Comparison of ENCODE assay signal across 15 mouse cellular contexts in the genomic region with DNA sequence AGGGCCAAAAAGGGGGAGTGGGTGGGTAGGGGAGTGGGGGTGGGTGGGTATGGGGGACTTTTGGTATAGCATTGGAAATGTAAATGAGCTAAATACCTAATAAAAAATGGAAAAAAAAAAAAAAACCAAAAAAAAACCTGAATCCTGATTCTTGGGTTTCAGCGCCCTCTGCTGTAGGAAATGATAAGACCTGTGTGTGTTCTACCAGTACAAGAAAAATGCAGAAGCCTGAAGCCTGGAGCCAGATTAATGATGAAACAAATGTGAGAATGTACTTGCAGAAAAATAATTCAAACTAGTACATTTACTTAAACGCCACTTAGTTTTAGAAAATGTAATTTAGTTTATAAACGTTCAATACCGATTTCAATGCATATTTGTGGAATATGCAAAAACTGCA. TPM values are rescaled to one million over a fixed set of nuclear protein-coding genes. Genes with fewer than 3 reads are reported as not detected.
DNase-seq lines count a peak whose midpoint lies in the region; ATAC-seq and TF ChIP-seq lines count a peak whose summit lies in the region.
"Not testable (repeated sequence)": the region's sequence is repeated elsewhere in the genome, so short reads cannot be mapped to it uniquely, and the experiment has no call there.
"Had no signal": no experiment of that assay in that cellular context is flagged by ENCODE, and none has a peak within 500 bp of the region (broad histone marks: within the 10 kb centered on the region; RNA-seq: fewer than 3 reads in every experiment).

No protein-coding gene starts in this region.

- 31% methylated on average over 4 of the region's 4 CpGs for WGBS in forebrain, postnatal 0 days
- 31% methylated on average over 4 of the region's 4 CpGs for WGBS in kidney, adult 2 months

- H3K9me3 ChIP-seq in forebrain, postnatal 0 days (ENCODE audit: low read length): not testable (repeated sequence)

- not testable (repeated sequence) for H3K27ac ChIP-seq in forebrain, postnatal 0 days (ENCODE audit: low read depth, low read length); kidney, adult 2 months (ENCODE audit: insufficient read depth, low read depth, low read length)

- DNase-seq in A20 (ENCODE audit: low read depth, low spot score) (peak; percentile 46), WW6 (ENCODE audit: low read depth, low spot score) (peak; percentile 3)
- DNase-seq in cerebellum, postnatal 10 days: peak; percentile 60 to 74
- DNase-seq in forebrain, postnatal 0 days: peak; percentile 73
- DNase-seq in kidney, adult 2 months: peak; percentile 39
- DNase-seq in left cerebral cortex, adult 18-20 months (ENCODE audit: low spot score in 2 of 2): peak; percentile 22 to 55
- DNase-seq in lung, postnatal 14 days: peak; percentile 2
- peak; percentile 52 to 59 for DNase-seq in right cerebral cortex, adult 2 months (ENCODE audit: low spot score in 2 of 2)

- ATAC-seq in forebrain, postnatal 0 days: peak; percentile 47; the same call in 1 of the 2 replicates

- not testable (repeated sequence) for H3K4me1 ChIP-seq in forebrain, postnatal 0 days (ENCODE audit: insufficient read depth); kidney, adult 2 months (ENCODE audit: control insufficient read depth, insufficient read depth, low read length)

- not testable (repeated sequence) for H3K4me2 ChIP-seq in forebrain, postnatal 0 days (ENCODE audit: low read depth)

- peak; percentile 58 for TF ChIP-seq CTCF in forebrain, postnatal 0 days (IDR thresholded peaks at IDR 0.05; ENCODE audit: low read depth)
- peak; percentile 20; the same call in 1 of the 2 replicates for TF ChIP-seq CTCF in kidney, adult 2 months (conservative IDR thresholded peaks at IDR 0.05; ENCODE audit: insufficient read depth, insufficient read length, low read depth, low read length)

- not testable (repeated sequence) for TF ChIP-seq POLR2A in kidney, adult 2 months (IDR thresholded peaks at IDR 0.05; ENCODE audit: low read depth, low read length)

- H3K27me3 ChIP-seq in forebrain, postnatal 0 days (ENCODE audit: insufficient read depth, low read length); kidney, adult 2 months (replicated peaks; ENCODE audit: control insufficient read depth, insufficient read depth, low read length): not testable (repeated sequence)

- H3K9ac ChIP-seq in forebrain, postnatal 0 days: not testable (repeated sequence)

- H3K36me3 ChIP-seq in forebrain, postnatal 0 days (ENCODE audit: insufficient read depth); kidney, adult 2 months (ENCODE audit: control insufficient read depth, insufficient read depth, low read length): not testable (repeated sequence)

- not testable (repeated sequence) for H3K4me3 ChIP-seq in forebrain, postnatal 0 days (ENCODE audit: low read depth, low read length); kidney, adult 2 months (ENCODE audit: insufficient read depth, low read depth, low read length)

RNA-seq across cellular contexts. Expression of a gene that starts 17.0 kb away (rescaled TPM):
- not detected in 2 replicates for total RNA-seq in forebrain, postnatal 0 days (2014; rRNA removed)
- not detected in 2 replicates for polyA plus RNA-seq in forebrain, postnatal 0 days (2015; fragmentation: Nextera tagmentation; extraction: Ambion mirVana)
- polyA plus RNA-seq in kidney, adult 2 months (2012; rRNA removed): not detected in 2 replicates
- total RNA-seq in left cerebral cortex, adult 18-20 months (2021): not detected
- total RNA-seq: adrenal gland, adult 2 months; gastrocnemius, postnatal 4 days; heart, postnatal 10 days; left cerebral cortex, postnatal 36 days had no signal
- polyA plus RNA-seq: adrenal gland, adult 2 months; forebrain, embryonic 12.5 days; lung, embryonic 16.5 days had no signal

RNA-seq across cellular contexts. Expression of a gene that starts 27.0 kb away (rescaled TPM):
- total RNA-seq in forebrain, postnatal 0 days (2014; rRNA removed): not detected in 2 replicates
- polyA plus RNA-seq in forebrain, postnatal 0 days (2015; fragmentation: Nextera tagmentation; extraction: Ambion mirVana): not detected in 2 replicates
- polyA plus RNA-seq in kidney, adult 2 months (2012; rRNA removed): not detected in 2 replicates
- not detected for total RNA-seq in left cerebral cortex, adult 18-20 months (2021)
- total RNA-seq: adrenal gland, adult 2 months; gastrocnemius, postnatal 4 days; heart, postnatal 10 days; left cerebral cortex, postnatal 36 days had no signal
- polyA plus RNA-seq: adrenal gland, adult 2 months; C2C12; forebrain, embryonic 12.5 days; lung, embryonic 16.5 days had no signal

Comparison
In these comparisons a context has a peak if more than half of its experiments do, and no peak if none do; other contexts are left out.
1. DNase-seq: peak in every context shown above with its lines; median percentile 73 in forebrain, postnatal 0 days; 67 in cerebellum, postnatal 10 days; 56 in right cerebral cortex, adult 2 months; 46 in A20; 39 in kidney, adult 2 months; 38 in left cerebral cortex, adult 18-20 months; 3 in WW6; 2 in lung, postnatal 14 days.